Mouse (Mus musculus) small intestine, adult 2 months (tissue): ENCODE data around the gene E4f1. TPM values are rescaled to one million over a fixed set of nuclear protein-coding genes. Genes with fewer than 3 reads are reported as not detected.
"Not testable (repeated sequence)": the region's sequence is repeated elsewhere in the genome, so short reads cannot be mapped to it uniquely, and the experiment has no call there.

Experiments used
- H3K27ac ChIP-seq: fragments of 200-500 bp; 2 replicates; pipeline ENCODE4 v1.5.1; 2012; ENCODE audit warnings: low read depth, low read length, control low read depth, inconsistent platforms; ENCODE audit not compliant: insufficient read depth
- H3K27me3 ChIP-seq: fragments of 200-500 bp; 2 replicates; pipeline ENCODE4 v1.6.1; 2012; ENCODE audit warnings: mild to moderate bottlenecking, moderate library complexity, low read length, inconsistent platforms; ENCODE audit not compliant: control insufficient read depth, insufficient read depth
- H3K36me3 ChIP-seq: fragments of 200-500 bp; 2 replicates; pipeline ENCODE4 v1.6.1; 2012; ENCODE audit warnings: mild to moderate bottlenecking, low read length, control low read depth, inconsistent platforms; ENCODE audit not compliant: control insufficient read depth, insufficient read depth
- H3K4me1 ChIP-seq: fragments of 200-500 bp; 2 replicates; pipeline ENCODE4 v1.6.1; 2012; ENCODE audit warnings: low read length, inconsistent platforms, mixed read lengths; ENCODE audit not compliant: control insufficient read depth, insufficient read depth, insufficient read length
- H3K4me3 ChIP-seq: fragments of 200-500 bp; 2 replicates; pipeline ENCODE4 v1.5.1; 2012; ENCODE audit warnings: low read depth, mild to moderate bottlenecking, control low read depth, inconsistent platforms, low read length, moderate library complexity
- CTCF ChIP-seq: fragments of 200-500 bp; IDR thresholded peaks from 2 replicates; pipeline ENCODE4 v1.5.1; 2012; ENCODE audit warnings: low read depth, mild to moderate bottlenecking, control low read depth, inconsistent platforms, low read length, moderate library complexity, mixed read lengths; ENCODE audit not compliant: insufficient replicate concordance, insufficient read length; ENCODE audit errors: extremely low read depth
- POLR2A ChIP-seq: fragments of 200-500 bp; IDR thresholded peaks from 2 replicates; pipeline ENCODE4 v1.6.1; 2012; ENCODE audit warnings: low read depth, mild to moderate bottlenecking, control low read depth, inconsistent platforms, low read length, moderate library complexity
- WGBS: fragments of 180-500 bp; shearing (Covaris S2); methylation state at CpG from one replicate; pipeline ENCODE4 v1.1.7; 2018; 5-methylcytosine and 5-hydroxymethylcytosine counted together
- polyA plus RNA-seq: library from polyadenylated mRNA; depleted of rRNA; stranded (reverse); fragments of >200 nt; gene quantifications from 2 replicates; pipeline ENCODE4 v1.2.3, GENCODE M21; 2012

E4f1 gene
- polyA plus RNA-seq, 1 experiment, result 74.5 TPM

DNA sequence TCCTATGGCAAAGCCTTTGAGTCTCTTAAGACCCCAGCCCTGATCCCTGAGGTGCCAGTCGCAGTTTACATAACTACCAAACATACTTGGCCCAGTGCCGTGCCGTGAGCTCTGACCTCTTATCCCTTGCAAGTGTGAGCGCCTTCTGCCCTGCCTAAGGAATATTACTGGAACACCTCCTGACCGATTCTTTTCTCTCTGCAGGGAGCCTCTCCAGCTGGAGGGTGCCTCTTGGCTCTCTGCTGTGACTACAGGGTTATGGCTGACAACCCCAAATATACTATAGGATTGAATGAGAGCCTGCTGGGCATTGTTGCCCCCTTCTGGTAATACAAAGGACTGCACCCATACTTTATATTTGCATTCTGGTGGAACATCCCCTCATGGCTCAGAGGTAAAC, 33.1 kb downstream of the E4f1 start:
- Histone ChIP-seq H3K4me3 (no peak overlapping the region), H3K27me3 (no peaks in the 10 kb centered on the region), H3K36me3 (peaks cover 60% of the 10 kb centered on the region), H3K27ac (no peak overlapping the region), H3K4me1 (no peaks in the 10 kb centered on the region)
- WGBS, result 78% methylated on average over 5 of the region's 5 CpGs
- TF ChIP-seq POLR2A (no peak), CTCF (peak; percentile 49; the same call in 1 of the 2 replicates)

DNA sequence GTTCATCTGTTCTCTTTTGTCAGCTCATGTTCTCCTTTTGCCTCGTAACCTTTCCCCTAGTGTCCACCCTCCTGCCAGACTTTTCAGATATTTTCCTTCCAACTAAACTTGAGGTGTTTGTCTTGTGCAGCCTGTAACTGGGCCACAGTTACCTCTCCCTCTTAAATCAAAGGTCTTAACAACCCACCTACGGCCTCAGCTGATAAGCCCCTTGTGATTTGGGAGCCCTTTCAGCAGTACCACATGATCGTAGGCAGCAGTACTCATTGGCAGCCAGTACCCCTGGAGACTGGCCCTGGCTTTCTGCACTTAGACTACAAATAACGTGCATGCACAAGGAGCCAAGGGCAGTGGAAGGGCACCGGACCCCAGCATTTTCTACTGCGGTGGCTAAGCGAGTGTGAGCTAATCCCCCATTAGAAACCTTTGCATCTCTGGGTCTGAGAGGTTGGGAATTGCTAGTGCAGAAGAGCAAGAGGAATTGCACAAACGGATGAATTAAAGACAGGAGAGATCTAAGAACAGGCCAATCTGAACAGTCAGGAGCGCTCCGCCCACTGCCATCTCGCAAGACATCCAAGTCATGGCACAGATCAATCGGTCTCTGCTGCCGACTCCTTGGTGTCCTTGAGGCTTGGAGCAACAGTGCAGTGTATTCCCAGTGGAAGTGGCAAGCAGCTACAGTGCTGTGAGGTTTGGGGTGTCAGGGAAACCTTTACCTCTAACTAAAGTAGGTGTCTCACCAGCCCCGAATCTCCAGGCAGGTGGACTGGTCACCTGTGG, 40.7 kb downstream of the E4f1 start:
- H3K4me1 ChIP-seq, result peaks cover 3% of the 10 kb centered on the region
- no peak overlapping the region for H3K4me3 ChIP-seq
- H3K27me3 ChIP-seq, result no peaks in the 10 kb centered on the region
- TF ChIP-seq POLR2A, result no peak
- TF ChIP-seq CTCF, result no peak
- H3K27ac ChIP-seq, result no peak overlapping the region
- peaks cover 15% of the 10 kb centered on the region for H3K36me3 ChIP-seq
- 66% methylated on average over 14 of the region's 14 CpGs for WGBS

DNA sequence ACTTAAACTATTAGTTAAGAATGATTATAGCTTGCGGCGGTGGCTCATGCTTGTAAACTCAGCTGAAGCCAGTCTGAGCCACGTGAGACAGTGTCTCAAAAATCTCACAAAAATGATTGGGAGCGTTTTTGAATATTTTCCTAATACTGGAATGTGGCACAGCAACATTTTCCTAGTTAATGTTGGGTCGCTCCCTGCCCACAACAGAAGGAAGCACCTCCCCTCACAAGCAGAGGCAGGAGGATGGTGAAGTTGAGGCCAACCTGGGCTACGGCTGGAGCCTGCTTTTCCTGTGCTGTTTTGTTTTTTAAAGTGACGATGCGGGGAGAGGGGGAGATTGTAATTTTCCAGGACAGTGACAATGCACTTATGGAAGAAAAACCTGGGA, 42.9 kb downstream of the E4f1 start:
- H3K36me3 ChIP-seq, result peaks cover 28% of the 10 kb centered on the region
- WGBS, result 1% methylated on average over 8 of the region's 8 CpGs
- H3K4me3 ChIP-seq, result peak overlapping the region; percentile 100
- TF ChIP-seq CTCF, result no peak
- no peak for TF ChIP-seq POLR2A
- H3K27me3 ChIP-seq, result no peaks in the 10 kb centered on the region
- H3K27ac ChIP-seq, result peak overlapping the region; percentile 96
- H3K4me1 ChIP-seq, result peaks cover 3% of the 10 kb centered on the region

DNA sequence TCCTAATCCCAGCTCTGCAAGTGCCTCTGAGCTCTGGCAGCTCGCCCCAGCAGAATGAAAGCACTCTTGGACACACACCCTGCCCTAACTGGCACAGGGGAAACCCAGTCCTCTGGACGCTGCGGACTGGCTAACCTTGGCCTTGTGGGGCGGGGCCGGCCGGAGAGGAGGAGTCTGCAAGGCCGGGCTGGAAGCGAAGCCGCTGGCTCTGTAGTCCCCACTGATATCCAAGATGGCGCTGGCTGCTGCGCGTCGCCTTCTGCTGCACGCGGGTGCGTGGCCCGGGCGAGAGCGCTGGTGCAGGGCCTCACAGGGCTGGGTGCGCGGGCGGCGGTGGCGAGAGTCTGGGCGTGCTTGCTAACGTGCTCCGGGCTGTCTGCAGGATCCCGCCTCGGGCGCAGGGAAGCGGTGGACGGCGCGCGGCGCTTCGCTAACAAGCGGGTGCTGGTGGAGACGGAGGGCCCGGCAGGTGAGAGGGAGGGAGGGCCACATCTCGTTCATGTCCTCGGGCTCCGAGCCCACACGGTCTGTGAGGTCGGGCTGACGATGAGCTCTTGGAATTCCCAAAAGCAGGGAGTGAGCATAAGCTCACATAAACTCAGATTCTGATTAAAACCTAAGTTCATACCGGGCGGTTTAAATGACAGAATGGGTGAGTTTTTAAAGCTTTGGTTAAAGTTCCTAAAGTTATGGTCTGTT, 43.5 kb downstream of the E4f1 start, which contains the start of gene Eci1:
Eci1 (plus strand) TSS at position 171 of the 699 bp plus-strand sequence.
- Histone ChIP-seq H3K4me1 (peaks cover 3% of the 10 kb centered on the region), H3K4me3 (peak within 1 kb of the TSS; percentile 100), H3K27me3 (no peaks in the 10 kb centered on the region), H3K27ac (peak within 1 kb of the TSS; percentile 96), H3K36me3 (peaks cover 31% of the 10 kb centered on the region)
- TF ChIP-seq POLR2A (peak; percentile 94), CTCF (peak; percentile 12; the same call in 1 of the 2 replicates)
- under 1% methylated on average over 48 of the region's 48 CpGs for WGBS

DNA sequence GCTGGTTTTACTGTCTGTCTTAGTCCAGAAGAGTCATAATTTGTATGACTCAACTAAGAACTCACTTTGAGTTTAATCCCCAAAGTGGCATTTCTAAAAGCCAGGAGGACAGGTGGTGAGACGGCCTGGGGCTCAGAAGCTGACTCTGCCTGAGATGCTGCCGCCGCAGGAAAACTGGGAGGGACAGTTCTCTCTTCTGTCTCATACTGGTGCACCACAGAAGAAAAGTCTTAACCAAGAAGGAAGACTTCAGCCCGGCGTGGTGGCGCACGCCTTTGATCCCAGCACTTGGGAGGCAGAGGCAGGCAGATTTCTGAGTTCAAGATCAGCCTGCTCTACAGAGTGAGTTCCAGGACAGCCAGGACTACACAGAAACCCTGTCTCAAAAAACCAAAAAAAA, 44.2 kb downstream of the E4f1 start:
- Histone ChIP-seq H3K36me3 (peaks cover 38% of the 10 kb centered on the region), H3K4me1 (peaks cover 3% of the 10 kb centered on the region; the same call in 1 of the 2 replicates), H3K27ac (peak overlapping the region; percentile 96), H3K27me3 (no peaks in the 10 kb centered on the region), H3K4me3 (no peak overlapping the region)
- TF ChIP-seq POLR2A (no peak), CTCF (no peak)
- 43% methylated on average over 7 of the region's 7 CpGs for WGBS

DNA sequence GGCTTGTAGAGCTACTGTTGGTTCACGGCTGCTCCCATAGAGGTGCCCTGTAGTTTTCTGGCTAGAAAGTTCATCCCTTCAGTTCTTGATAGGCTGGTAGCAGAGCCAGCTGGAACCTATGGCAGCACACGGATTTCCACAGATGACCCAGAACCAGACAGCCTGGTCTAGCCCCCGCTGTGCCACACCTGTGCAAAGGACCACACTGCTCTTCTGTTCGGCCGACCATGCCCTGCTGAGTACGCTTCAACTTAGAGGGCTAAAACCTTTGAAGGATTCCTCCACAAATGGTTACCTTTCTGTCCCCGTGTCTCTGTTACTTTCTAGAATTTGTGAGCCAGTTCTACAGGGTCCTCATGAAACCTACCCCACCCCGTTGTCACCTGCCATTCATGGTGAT, 44.8 kb downstream of the E4f1 start:
- H3K4me3 ChIP-seq, H3K27ac ChIP-seq, H3K27me3 ChIP-seq, H3K4me1 ChIP-seq: not testable (repeated sequence)
- 53% methylated on average over 6 of the region's 8 CpGs for WGBS
- H3K36me3 ChIP-seq, result peaks cover 41% of the 10 kb centered on the region

GRCm38 (mm10) chr17:24424489-24424888, 45.6 kb downstream of the E4f1 start:
- 91% methylated on average over 5 of the region's 5 CpGs for WGBS
- H3K27ac ChIP-seq, result no peak overlapping the region
- no peaks in the 10 kb centered on the region for H3K27me3 ChIP-seq
- TF ChIP-seq CTCF (no peak), POLR2A (no peak)
- no peak overlapping the region for H3K4me3 ChIP-seq
- H3K4me1 ChIP-seq, result peaks cover 3% of the 10 kb centered on the region; the same call in 1 of the 2 replicates
- peaks cover 49% of the 10 kb centered on the region for H3K36me3 ChIP-seq
